Mouse (Mus musculus) thymus, adult 2 months (tissue): ENCODE measurements around the gene Igfbp6.

Experiments
- CTCF ChIP-seq: fragments of 200-500 bp; IDR thresholded peaks from 2 replicates; pipeline ENCODE4 v1.5.1; 2012; ENCODE audit warnings: mild to moderate bottlenecking, control low read depth, low read length, moderate library complexity, borderline replicate concordance; ENCODE audit not compliant: control insufficient read depth, poor library complexity, insufficient read depth; ENCODE audit errors: extremely low read depth
- POLR2A ChIP-seq: fragments of 200-500 bp; IDR thresholded peaks from 2 replicates; pipeline ENCODE4 v1.6.1; 2012; ENCODE audit warnings: mild to moderate bottlenecking, low read length, control low read depth, moderate library complexity; ENCODE audit not compliant: control insufficient read depth, poor library complexity, insufficient read depth; ENCODE audit errors: extremely low read depth

GRCm38 (mm10) chr15:102103947-102104555, 40.1 kb upstream of the Igfbp6 start:
- TF ChIP-seq CTCF (no peak), POLR2A (no peak)
